Mouse (Mus musculus) kidney, adult 9 months (tissue): Measurements from ENCODE around the gene Anp32e.
A peak's percentile ranks its signal among the peaks of the same experiment; 100 is the strongest.
"Not testable (repeated sequence)": the region's sequence is repeated elsewhere in the genome, so short reads cannot be mapped to it uniquely, and the experiment has no call there.

Experiments used
- DNase-seq: peaks from one replicate; pipeline ENCODE4 v3.0.0; 2022

The Anp32e gene

DNA sequence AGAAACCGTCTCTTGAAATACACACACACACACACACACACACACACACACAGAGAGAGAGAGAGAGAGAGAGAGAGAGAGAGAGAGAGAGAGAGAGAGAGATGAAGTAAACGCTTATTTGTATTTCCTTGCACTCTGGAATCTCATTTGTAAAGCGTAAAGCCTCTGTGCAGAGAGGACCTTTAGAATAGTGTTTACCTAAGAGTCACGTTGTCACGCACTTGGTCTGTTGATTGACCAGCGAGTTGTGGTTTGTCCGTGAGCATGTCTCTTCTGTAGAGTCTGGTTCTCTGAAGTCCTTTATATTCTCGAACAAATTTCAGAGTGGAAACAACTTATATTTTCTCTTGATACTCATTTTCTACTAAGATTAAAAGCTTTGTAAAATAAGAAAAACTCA lies 15.7 kb downstream of the Anp32e start:
- DNase-seq, result no peak

DNA sequence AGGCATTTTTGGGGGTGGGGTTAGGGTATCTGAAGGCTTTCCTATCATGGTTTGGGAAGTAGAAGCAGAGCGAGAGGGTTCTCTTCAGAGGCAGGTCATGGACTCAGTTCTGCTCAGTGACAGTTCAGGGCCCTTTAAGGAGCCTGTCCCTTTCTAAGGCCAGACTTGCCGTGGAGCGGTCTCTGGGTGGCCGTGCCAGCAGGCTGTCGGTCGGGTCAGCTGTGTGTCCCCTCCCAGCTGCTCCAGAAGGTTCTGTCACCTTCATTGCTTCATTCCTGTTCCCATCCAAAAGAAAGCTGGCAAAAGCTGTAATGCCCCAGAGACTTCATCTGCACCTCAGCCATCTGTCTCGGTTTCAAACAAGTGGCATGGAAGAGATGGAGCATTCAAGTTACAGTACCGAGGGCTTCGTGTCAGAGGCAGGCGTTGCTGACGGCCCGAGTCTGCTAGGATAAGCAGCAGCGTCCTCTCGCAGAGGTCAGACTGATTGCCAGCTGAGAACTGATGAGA lies 16.7 kb downstream of the Anp32e start:
- no peak for DNase-seq

DNA sequence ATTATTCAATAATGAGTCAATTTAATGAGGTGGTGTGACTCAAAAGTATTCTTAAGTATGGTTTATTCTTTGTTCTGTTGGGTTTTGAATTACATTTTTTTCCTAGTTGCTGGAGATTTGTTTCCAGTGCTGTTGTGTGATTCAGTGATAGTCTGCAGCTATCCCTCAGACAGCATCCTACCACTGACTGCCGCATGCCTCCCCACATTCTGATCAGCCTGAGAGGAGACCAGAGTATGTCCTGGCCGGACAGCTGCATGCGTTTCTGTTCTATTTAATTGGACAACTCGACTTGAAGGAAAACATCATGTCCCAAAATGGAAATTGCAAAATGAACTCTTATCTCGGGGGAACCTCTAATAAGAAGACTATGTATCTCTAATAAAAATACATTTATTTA lies 19.3 kb downstream of the Anp32e start:
- no peak for DNase-seq

DNA sequence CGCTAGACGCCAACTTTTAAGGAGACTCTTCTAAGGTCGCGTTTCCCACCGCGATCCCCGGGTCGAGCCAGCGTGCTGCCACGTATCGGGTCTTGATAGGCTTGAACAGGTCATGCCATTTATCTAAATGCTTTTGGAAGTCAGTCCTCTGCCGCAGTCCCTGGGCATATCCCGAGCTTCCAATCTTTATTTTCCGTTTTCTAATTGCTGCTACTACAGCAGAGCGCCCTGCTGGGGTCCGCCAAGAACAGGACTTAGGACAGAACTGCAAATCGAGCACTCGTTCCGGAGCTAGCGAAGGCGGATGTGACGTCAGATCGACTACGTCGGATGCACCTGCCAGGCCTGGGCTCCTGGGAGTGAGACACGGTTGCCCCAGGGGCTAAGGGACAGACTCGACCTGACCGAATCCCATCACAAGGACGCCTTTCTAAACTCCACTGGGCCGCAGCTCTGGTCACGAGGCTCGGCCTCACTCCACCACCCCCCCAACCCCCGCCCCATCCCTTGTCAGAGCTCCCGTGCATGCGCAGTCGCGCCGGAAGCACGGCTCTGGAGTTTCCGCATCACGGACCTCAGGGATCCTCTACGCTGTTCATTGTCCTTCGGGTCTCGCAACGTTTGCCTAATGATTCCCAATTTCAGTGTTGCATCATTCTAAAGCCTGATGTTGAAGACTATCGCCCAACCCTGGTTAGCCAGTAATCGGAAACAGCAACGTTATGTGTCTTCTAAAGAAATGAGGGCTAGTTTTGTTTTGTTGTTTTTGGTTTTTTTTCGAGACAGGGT lies 21.9 kb downstream of the Anp32e start:
- DNase-seq, result peak; percentile 95

DNA sequence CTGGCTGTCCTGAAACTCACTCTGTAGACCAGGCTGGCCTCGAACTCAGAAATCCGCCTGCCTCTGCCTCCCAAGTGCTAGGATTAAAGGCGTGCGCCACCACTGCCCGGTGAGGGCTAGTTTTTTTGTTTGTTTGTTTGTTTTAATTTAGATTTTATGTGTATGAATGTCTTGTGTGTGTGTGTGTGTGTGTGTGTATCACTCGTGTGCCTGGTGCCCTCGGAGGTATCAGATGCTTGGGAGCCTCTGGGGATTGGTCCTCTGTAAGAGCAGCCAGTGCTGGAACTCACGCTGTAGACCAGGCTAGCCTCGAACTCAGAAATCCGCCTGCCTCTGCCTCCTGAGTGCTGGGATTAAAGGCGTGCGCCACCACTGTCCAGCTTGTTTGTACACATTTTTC lies 22.5 kb downstream of the Anp32e start:
- DNase-seq, result not testable (repeated sequence)

DNA sequence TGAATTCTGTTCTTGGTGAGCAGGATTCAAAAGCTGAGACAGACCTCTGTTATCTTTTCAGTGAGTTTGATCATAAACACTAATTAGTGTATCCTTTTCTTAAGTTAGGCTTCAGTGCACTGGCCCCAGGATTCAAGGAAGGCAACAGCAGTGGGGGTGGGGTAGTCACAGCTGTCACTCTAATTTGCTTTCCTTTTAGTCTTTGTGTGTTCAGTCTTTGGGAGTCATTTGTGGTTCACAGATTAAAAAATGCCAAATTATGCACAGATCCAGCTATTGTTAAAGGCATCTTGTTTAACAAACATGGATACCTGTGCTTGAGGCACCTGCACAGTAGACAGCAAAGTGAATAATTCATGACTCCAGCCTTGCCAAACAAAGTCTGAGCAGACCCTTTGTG lies 24.0 kb downstream of the Anp32e start:
- DNase-seq, result no peak

DNA sequence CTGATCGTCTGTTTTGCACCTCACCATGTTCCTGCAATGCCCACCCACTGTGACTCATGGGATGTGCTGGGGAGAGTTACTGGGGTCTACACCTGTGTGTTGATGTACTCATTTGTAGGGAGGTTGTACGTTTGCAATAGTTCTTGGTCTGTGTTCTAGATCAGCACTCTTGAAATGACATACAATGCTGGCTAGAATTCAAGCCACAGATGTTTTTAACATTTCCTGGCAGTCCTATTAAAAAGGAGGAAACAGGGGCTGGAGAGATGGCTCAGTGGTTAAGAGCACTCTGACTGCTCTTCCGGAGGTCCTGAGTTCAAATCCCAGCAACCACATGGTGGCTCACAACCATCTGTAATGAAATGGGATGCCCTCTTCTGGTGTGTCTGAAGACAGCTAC lies 24.5 kb downstream of the Anp32e start:
- DNase-seq, result no peak

DNA sequence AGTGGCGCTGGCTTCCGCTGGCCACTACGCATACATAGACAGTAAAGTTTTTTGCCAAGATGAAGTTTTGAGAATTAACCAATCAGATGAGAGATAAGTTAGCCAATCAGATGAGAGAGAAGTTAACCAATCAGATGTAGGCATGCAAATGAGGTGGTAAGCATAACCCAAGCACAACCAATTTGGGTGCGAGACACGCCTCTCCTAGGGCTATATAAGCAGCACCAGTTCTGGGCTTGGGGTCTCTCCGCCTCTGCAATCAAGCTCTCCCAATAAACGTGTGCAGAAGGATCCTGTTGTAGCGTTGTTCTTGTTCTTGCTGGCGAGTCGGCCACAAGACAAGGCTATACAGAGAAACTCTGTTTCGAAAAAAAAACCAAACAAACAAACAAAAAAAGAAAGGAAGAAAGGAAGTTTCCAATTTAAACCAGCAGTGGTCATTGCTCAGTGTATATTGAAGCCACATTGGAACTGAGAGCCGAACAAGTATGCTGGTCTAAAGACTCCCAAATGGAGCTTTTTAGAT lies 25.7 kb downstream of the Anp32e start:
- not testable (repeated sequence) for DNase-seq

DNA sequence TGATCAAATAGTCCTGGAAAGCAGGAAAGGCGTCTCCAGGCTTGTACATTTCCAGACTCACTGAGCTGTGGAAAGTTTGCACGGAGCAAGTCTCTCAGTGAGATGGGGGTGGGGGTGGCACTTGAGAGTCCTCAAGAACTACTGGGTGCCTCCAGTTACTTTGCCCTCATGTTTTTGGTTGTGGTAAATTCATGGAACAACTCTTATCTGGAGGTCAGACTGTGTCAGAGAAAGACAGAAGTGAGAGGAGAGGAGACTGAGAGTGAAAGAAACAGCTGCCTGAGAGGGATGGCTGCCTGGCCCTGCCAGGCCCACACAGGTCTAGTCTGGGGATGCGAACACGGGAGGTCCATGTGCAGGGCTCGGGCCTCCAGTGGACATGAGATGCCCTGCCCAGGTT lies 26.3 kb downstream of the Anp32e start:
- no peak for DNase-seq

DNA sequence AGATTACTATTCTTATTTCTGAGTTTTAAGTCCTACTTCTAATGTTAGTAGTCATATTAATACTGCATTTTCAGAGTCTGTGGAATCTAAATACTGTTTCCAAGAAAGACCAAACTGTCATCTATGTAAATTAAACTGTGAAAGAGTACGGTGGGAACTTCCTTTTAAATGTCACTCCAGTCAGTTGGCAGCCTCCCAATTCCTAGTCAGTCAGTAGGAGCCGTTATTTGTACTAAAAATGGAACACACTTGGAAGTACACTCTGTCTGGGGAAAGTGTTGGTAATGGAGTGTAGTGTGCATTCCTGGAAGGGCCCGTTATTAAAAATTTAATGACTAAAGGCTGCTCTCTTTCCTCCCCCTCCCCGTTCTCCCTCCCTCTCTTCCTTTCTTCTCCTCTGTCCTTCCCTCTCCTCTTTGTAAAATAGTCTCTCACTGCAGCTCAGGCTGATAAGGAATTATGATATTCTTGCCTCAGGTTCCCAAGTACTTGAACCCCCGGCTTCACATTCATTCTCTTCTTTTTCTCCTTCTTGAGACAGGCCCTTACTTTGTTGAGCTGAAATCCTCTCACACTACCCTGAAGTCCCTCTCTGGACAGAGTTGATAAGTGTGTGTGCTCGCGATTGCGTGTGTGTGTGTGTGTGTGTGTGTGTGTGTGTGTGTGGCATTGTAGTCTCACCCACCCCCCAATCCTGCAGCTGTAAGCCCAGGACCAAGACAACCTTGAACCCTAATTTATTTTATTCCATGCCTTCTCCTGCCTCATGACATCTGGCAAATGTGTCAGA lies 28.5 kb downstream of the Anp32e start:
- peak; percentile 20 for DNase-seq

DNA sequence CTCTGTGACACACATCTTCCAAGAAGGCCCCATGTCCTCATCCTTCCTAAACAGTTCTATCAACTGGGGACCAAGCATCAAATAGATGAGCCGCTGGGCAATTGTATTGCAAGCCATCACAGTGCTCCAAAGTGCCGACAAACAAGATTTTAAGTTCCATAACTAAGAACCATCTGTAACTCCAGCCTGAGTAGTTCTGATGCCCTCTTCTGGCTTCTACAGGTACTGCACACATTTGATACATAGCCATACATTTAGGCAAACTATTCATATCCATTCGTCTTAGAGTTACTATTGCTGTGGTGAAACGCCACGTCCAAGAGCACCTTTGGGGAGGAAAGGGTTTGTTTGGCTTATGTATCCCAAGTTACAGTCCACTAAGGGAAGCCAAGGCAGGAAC lies 30.0 kb downstream of the Anp32e start:
- DNase-seq, result peak; percentile 59

DNA sequence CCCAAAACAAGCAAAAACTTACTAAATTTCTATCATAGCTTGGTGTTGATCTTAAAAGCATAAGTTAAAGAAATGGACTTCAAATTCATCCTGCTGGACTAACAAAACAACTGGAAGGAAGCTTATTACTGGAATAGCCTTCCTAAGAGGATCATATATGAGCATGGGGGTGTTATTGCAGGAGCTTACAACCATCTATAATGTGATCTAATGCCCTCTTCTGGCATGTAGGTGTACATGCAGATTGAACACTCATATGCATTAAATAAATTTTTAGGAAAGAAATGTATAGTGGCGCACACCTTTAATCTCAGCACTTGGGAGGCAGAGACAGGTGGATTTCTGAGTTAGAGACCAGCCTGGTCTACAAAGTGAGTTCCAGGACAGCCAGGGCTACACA lies 30.8 kb downstream of the Anp32e start:
- DNase-seq, result no peak

DNA sequence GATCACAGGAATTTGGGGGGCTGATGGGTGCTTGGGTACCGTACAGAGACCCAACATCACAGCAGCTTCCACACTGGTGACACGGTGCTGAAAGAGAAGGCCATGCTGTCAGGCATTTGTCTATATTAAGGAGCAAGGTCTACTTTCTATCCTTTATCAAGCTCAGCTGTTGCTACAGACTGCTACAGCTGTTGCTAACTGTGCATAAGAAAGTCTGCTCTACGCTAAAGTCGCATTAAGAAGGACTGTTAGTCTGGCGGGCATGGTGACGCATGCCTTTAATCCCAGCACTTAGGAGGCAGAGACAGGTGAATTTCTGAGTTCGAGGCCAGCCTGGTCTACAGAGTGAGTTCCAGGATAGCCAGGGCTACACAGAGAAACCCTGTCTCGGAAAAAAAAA lies 33.1 kb downstream of the Anp32e start:
- not testable (repeated sequence) for DNase-seq

DNA sequence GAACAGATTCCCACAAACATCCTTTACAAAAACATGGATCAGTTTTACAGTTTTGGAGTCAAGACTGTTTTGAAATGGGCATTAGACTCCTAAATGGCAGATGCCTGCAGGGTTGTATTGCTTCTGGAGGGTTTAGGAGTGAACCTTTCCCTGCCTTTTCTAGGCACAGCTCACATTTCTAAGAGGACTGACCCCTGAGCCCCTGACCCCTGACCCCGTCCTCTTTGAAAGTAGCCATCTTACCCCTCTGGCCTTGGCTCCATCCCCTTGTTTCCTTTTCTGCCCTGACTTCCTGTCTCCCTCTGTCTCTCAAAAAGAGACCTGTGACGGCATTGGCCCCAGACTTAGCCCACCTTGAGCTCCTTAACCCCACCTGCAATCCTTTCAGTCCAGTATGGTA lies 34.2 kb downstream of the Anp32e start:
- DNase-seq, result no peak

DNA sequence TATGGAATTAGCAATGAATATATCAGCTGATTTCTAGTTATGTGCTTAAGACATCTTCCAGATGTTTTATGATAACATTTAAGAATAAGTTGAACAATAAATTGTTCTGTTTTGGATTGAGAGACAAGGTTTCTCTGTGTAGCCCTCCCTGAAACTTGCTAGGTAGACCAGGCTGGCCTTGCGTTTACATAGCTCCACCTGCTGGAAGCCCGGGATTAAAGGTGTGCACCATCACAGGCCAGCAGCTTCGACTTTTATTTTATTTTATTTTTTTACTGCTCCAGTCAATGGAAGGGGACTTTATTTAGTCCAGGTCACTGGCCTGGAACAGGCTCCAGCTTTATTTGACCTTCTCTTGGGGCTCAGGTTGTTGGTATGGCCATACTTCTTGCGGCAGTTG lies 34.6 kb downstream of the Anp32e start:
- DNase-seq, result peak; percentile 50

DNA sequence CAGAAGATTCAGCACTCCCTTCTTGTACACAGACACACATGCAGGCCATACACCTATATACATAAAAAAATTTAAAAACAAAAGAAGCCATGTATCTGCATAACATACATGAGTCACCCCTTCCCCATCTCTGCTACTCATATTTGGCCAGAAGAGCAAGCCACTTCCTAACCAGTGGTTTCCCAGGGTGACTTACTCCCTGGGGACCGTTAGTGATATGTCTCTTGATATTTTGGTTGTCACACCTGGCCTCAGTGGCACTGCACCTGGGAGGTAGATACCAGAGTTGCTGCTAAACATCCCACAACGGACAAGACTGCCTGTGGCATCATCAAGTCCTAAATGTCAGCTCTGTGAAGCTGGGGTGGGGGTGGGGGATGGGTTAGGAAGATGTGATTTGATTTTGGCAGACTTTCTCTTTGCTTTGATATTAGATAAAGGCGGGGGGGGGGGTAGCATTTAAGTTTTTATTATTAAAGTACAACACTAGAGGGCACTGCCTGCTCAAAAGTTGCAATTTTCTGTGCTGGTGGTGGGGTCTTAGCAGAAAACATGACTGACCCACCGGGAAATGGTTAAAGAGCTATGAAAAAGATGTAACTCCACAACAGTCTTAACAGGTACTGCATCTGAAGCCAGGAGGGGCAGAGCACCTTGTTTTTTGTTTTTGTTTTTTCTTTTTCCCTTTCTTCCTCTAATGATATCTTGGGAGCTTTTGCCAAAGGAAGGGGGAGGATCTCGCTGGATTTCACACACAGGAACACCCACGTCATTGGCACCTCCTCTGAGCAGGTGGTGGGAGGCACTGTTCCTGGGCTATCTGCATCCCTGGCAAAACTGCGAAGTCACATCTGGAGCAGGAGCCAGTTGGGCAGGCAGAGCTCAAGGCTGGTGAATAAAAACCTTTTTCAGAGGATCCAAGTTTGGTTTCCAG lies 36.7 kb downstream of the Anp32e start:
- DNase-seq, result no peak

DNA sequence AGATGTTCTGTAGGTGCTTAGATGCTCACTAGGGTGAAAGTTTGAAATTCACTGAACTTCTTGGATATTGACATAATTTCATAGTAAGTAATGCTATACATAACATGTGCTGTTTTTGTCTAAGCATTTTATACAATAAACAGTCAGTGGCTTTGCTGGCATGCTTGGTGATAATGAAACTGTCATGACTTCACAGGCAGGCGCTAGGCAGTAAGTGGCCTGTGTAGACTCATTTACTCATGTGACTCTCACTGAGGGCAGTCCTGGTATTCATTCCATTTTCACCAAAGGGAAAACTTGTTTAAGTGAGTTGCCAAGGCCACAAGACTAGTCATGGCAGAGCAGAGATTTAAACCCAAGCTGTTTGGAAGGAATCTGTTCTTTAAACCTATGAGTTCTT lies 40.2 kb downstream of the Anp32e start:
- no peak for DNase-seq

DNA sequence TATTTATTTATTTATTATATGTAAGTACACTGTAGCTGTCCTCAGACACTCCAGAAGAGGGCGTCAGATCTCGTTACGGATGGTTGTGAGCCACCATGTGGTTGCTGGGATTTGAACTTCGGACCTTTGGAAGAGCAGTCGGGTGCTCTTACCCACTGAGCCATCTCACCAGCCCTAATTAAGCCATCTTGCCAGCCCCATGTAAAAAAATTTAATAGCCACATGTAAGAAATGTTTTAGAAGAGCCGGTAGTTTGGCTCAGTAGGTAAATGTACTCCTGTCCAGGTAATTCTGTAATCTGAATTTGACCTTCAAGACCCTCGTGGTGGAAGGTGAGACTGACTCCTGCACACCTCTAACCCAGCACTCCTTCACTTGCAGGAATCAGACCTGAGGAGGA lies 41.6 kb downstream of the Anp32e start:
- DNase-seq, result not testable (repeated sequence)

DNA sequence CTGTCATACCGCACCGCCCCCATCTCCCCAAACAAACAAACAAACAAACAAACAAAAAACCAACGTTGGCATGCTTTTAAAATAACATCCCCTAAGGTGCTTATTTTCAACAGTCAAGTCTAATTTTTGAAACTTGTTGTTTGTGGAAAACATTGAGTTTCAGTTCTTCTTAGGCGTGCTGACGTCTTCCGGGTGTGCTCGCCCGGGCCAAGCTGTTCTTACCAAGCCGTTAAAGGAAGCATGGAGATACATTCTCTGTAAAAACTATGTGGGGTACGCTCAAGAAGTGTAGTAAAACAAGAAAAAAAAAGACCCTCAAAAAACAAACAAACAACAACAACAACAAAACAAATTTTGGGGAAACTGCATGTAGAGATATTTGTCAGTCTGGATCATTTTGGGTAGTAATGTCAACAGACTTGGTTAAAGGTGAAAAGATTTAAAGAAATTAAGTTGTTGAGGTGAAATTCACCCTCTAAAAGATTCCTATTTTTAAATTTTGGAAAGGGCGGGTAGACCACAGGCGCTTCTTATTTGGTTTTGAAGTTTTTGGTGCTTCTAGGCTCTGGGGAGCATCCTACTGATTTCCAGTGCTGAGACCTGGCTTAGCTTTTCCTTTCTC lies 43.3 kb downstream of the Anp32e start:
- no peak for DNase-seq

DNA sequence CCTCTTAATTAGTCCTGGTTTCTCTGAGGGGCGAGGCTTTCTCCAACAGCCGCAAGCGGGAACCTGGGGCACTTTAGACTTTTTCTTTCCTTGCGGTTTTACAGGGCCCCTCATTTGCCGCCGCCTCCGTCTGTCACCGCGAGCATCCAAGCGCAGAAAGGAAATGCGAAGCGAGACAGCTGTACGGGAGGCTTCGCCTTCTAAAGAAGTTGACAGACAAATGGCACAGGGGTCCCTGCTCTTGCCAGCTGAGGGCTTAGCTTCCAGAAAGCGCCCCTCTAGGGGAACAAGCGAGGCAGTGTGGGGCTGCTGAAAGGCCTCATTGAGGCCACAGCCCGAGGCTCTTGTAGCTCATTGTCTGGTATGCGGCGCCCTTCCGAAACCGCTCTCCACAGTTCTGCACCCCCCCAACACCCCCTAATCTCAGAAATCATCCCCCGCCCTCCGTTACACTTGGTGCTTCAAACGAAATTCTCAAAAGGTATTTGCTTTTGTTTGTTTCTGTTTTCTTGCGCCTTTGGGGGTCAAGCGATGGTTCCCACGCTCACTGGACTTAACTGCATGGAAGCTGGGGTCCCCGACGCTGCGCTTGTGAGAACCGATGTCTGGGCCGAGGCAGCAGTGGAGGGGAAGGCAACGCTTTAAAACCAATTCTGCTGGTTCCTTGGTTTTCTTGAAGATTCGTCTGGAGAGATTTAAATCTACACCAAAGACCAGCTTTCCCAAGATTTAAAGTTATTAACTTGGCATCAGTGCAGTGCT lies 44.0 kb downstream of the Anp32e start:
- DNase-seq, result no peak

DNA sequence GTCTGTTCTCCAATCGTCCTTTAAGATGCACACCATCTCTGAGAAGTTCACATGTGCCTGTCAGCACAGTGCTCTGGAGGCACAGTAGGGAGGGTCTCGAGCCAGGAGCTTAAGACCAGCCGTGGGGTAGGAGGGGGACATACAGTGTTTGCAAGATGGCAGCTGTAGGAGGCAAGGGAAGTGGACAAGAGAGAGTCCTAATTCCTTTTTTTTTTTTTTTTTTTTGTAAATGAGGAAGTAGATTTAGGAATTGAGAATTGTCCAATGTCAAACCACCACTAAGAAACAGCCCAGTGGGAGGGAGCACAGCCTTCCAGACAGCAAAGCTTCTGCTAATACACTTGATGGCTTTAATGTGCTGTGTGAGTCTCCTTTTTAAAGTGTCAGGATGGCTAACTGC lies 48.0 kb downstream of the Anp32e start:
- DNase-seq, result no peak

DNA sequence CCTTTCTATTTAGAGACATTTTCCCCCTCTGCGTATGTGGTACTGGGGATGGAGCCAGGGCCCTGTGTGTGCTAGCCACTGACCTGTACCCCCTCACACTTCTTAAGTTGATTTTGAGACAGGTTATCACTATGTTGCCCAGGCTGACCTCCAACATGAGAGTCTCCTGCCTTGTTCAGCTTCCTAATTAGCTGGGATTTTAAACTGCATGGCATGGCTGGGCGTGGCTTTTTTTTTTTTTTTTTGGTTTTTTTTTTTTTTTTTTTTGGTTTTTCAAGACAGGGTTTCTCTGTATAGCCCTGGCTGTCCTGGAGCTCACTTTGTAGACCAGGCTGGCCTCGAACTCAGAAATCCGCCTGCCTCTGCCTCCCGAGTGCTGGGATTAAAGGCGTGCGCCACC lies 48.5 kb downstream of the Anp32e start:
- DNase-seq, result not testable (repeated sequence)
